Mouse (Mus musculus): ENCODE measurements at regions not wholly inside any gene's neighbourhood (a gene's known extent, or its start where the extent isn't known, plus 50 kb on each side); places are given as distances from the start of the nearest gene placed in this dataset.

GRCm38 (mm10) chr10:119014731-119015130 is 144.7 kb upstream of the Dyrk2 start:
- TF ChIP-seq POLR2A (IDR thresholded peaks at IDR 0.05; ENCODE audit: extremely low read depth, insufficient read depth, low read length) = no peak
- TF ChIP-seq CTCF (IDR thresholded peaks at IDR 0.05; ENCODE audit: extremely low read depth, insufficient read depth, low read length) = no peak
